24 mouse cellular contexts compared by ENCODE assay signal in genomic region chr8:8631394-8631793, GRCm38 (mm10).
"Had no signal": no experiment of that assay in that cellular context is flagged by ENCODE, and none has a peak within 500 bp of the region (broad histone marks: within the 10 kb centered on the region; RNA-seq: fewer than 3 reads in every experiment).

No protein-coding gene starts in this region.

- H3K36me3 ChIP-seq: liver, embryonic 12.5 days; liver, embryonic 15.5 days; midbrain, embryonic 13.5 days had no signal

- H3K27me3 ChIP-seq: limb, embryonic 13.5 days; liver, embryonic 12.5 days; liver, embryonic 15.5 days; lung, embryonic 15.5 days; neural tube, embryonic 13.5 days had no signal

- H3K4me1 ChIP-seq: liver, embryonic 12.5 days; liver, embryonic 15.5 days; megakaryocyte, embryonic 14.5 days had no signal

- H3K4me2 ChIP-seq: limb, embryonic 13.5 days; liver, embryonic 12.5 days; liver, embryonic 15.5 days; lung, embryonic 15.5 days; midbrain, embryonic 13.5 days; neural tube, embryonic 13.5 days had no signal

- H3K27ac ChIP-seq: limb, embryonic 10.5 days; limb, embryonic 13.5 days; liver, embryonic 12.5 days; liver, embryonic 15.5 days; lung, embryonic 15.5 days; midbrain, embryonic 10.5 days; midbrain, embryonic 13.5 days; neural tube, embryonic 13.5 days; stomach, postnatal 0 days had no signal

- H3K9ac ChIP-seq: limb, embryonic 13.5 days; liver, embryonic 12.5 days; liver, embryonic 15.5 days; lung, embryonic 15.5 days; midbrain, embryonic 13.5 days; neural tube, embryonic 13.5 days had no signal

- H3K4me3 ChIP-seq: limb, embryonic 10.5 days; limb, embryonic 13.5 days; liver, embryonic 12.5 days; liver, embryonic 15.5 days; lung, embryonic 15.5 days; megakaryocyte, embryonic 14.5 days; midbrain, embryonic 10.5 days; midbrain, embryonic 13.5 days; myocyte; neural tube, embryonic 13.5 days had no signal

- DNase-seq: kidney, adult 18-20 months; kidney, adult 9 months; kidney, postnatal 14 days; kidney, postnatal 4 days; liver; lung, adult 18-20 months; lung, postnatal 10 days; lung, postnatal 36 days; right cerebral cortex, adult 18-20 months; right cerebral cortex, postnatal 14 days; right cerebral cortex, postnatal 4 days; thymus, postnatal 25 days had no signal

- H3K9me3 ChIP-seq: limb, embryonic 10.5 days; limb, embryonic 13.5 days; liver, embryonic 12.5 days; liver, embryonic 15.5 days; lung, embryonic 15.5 days; megakaryocyte, embryonic 14.5 days; midbrain, embryonic 10.5 days; midbrain, embryonic 13.5 days; neural tube, embryonic 13.5 days had no signal

- ATAC-seq: liver, embryonic 12.5 days; midbrain, embryonic 13.5 days; midbrain, embryonic 16.5 days had no signal
